Mouse (Mus musculus): ENCODE measurements around the gene Eid2b. TPM values are rescaled to one million over a fixed set of nuclear protein-coding genes. Genes with fewer than 3 reads are reported as not detected.
A peak's percentile ranks its signal among the peaks of the same experiment; 100 is the strongest.

The Eid2b gene
- total and polyA plus RNA-seq, 2 experiments, result 3.0 to 3.5 TPM

DNA sequence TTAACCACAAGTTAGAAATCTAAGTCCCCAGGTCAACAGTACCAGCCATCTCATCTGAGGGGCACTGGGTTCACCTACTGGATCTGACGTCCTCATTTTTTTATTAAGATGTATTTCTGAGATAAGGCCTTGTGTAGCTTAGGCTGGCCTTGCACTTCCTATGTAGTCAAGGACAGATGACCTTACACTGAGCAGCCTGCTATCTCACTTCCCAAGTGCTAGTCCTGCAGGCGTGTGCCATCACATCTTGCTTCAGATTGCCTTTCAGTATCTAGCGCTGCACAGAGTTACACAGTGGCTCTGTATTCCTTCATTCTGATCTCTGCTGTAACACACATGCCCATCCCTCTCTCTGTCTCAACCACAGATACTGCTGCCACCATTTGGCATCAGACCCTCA lies 40.5 kb downstream of the Eid2b start:
- DNase-seq (ENCODE audit: extremely low read depth, low read depth, low spot score), result no peak
- Histone ChIP-seq H3K27ac (replicated peaks; ENCODE audit: insufficient read depth, low read depth, low read length) (no peak overlapping the region), H3K4me1 (ENCODE audit: control insufficient read depth, insufficient read depth, low read length) (no peaks in the 10 kb centered on the region), H3K4me3 (ENCODE audit: insufficient read depth, low read depth, low read length) (no peak overlapping the region), H3K79me2 (ENCODE audit: control insufficient read depth, insufficient read depth, low read length) (no peaks in the 10 kb centered on the region), H3K27me3 (ENCODE audit: control insufficient read depth, insufficient read depth, low read length) (no peaks in the 10 kb centered on the region), H3K9ac (ENCODE audit: low read depth, low read length) (no peak overlapping the region), H3K36me3 (ENCODE audit: control insufficient read depth, insufficient read depth, low read length) (peaks cover 55% of the 10 kb centered on the region)
- WGBS, result 89% methylated on average over 3 of the region's 3 CpGs
- no peak for TF ChIP-seq POLR2A (IDR thresholded peaks at IDR 0.05; ENCODE audit: extremely low read depth, insufficient read depth, low read length)
- TF ChIP-seq CTCF (IDR thresholded peaks at IDR 0.05; ENCODE audit: low read depth, low read length), result no peak

DNA sequence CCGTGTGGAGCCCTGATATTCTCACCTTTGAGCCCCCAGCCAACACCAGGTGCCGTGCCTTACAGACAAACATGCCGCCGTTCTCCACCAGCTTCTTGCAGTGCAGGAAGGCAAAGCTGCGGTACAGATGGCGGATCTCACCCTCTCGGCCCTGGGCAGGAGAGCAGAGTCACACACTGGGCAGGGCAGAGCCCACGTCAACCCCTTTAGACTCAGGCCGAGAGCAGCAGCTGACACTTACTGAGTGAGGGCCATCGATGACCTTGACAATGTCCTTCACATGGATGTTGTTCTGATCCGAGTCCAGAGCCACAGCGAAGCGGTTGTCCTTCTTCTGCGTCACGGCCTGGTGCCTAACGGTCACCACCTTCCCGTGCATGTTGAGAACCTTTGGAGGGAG lies 41.2 kb downstream of the Eid2b start:
- Histone ChIP-seq H3K36me3 (ENCODE audit: control insufficient read depth, insufficient read depth, low read length) (peaks cover 62% of the 10 kb centered on the region), H3K4me3 (ENCODE audit: insufficient read depth, low read depth, low read length) (no peak overlapping the region), H3K9ac (ENCODE audit: low read depth, low read length) (no peak overlapping the region), H3K79me2 (ENCODE audit: control insufficient read depth, insufficient read depth, low read length) (no peaks in the 10 kb centered on the region), H3K27ac (replicated peaks; ENCODE audit: insufficient read depth, low read depth, low read length) (no peak overlapping the region), H3K27me3 (ENCODE audit: control insufficient read depth, insufficient read depth, low read length) (no peaks in the 10 kb centered on the region), H3K4me1 (ENCODE audit: control insufficient read depth, insufficient read depth, low read length) (no peaks in the 10 kb centered on the region)
- WGBS, result 94% methylated on average over 17 of the region's 17 CpGs
- no peak for DNase-seq (ENCODE audit: extremely low read depth, low read depth, low spot score)
- no peak for TF ChIP-seq CTCF (IDR thresholded peaks at IDR 0.05; ENCODE audit: low read depth, low read length)
- TF ChIP-seq POLR2A (IDR thresholded peaks at IDR 0.05; ENCODE audit: extremely low read depth, insufficient read depth, low read length), result no peak

DNA sequence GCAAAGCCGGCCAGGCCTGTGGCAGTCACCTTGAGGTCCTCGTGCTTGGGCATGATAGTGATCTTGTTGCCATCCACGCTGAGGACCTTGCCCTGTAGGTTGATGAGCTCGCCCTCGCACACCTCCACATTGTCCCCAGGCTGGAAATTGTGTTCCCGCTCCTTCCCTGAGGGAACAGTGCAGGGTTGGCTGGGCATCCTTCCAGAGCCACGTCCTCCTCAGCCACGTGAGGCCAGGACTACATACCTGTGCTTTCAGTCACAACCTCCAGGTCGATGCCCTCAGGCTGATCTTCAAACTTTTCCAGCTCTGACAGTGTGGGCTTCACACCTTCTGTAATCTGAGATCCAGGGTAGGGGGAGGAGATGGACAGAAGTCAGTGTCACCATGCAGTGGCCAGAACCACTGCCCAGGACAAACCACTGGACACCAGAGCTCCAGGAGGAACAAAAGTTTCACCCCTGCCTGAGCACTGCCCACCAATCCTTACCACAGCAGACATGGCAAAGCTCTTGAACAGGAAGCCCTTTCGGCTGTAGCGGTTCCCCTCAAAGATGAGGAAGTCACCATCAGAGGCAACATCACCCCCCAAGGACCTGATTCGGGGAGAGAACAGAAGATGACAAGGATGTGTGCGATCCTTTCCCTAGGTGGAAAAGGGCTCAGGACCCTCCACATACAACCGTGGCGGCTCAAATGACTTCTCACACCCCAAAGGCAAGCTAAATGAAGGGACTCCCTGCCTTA lies 44.6 kb downstream of the Eid2b start:
- Histone ChIP-seq H3K4me3 (ENCODE audit: insufficient read depth, low read depth, low read length) (no peak overlapping the region), H3K36me3 (ENCODE audit: control insufficient read depth, insufficient read depth, low read length) (peaks cover 66% of the 10 kb centered on the region), H3K27ac (replicated peaks; ENCODE audit: insufficient read depth, low read depth, low read length) (no peak overlapping the region), H3K27me3 (ENCODE audit: control insufficient read depth, insufficient read depth, low read length) (no peaks in the 10 kb centered on the region), H3K4me1 (ENCODE audit: control insufficient read depth, insufficient read depth, low read length) (no peaks in the 10 kb centered on the region), H3K9ac (ENCODE audit: low read depth, low read length) (no peak overlapping the region), H3K79me2 (ENCODE audit: control insufficient read depth, insufficient read depth, low read length) (no peaks in the 10 kb centered on the region)
- WGBS, result 57% methylated on average over 15 of the region's 15 CpGs
- TF ChIP-seq CTCF (IDR thresholded peaks at IDR 0.05; ENCODE audit: low read depth, low read length) (no peak), POLR2A (IDR thresholded peaks at IDR 0.05; ENCODE audit: extremely low read depth, insufficient read depth, low read length) (no peak)
- DNase-seq (ENCODE audit: extremely low read depth, low read depth, low spot score), result peak; percentile 58

DNA sequence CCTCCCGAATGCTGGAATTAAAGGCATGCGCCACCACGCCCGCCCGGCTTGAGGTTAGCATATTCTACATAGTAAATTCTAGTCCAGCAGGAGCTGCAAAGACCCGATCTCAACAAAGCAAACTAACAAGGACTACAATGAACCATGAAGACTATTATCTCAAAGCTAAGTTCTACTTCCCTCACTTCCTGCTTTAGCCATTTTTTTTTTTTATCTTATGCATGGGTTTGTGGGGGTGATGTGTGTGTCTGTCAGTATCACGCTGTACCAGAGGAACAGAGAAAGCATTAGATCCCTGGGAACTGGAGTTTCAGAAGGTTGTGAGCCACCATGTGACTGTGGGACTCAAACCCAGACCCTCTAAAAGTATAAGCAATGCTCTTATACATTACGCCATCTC lies 47.8 kb downstream of the Eid2b start:
- Histone ChIP-seq H3K27ac (replicated peaks; ENCODE audit: insufficient read depth, low read depth, low read length) (no peak overlapping the region), H3K4me3 (ENCODE audit: insufficient read depth, low read depth, low read length) (no peak overlapping the region), H3K79me2 (ENCODE audit: control insufficient read depth, insufficient read depth, low read length) (no peaks in the 10 kb centered on the region), H3K27me3 (ENCODE audit: control insufficient read depth, insufficient read depth, low read length) (no peaks in the 10 kb centered on the region), H3K9ac (ENCODE audit: low read depth, low read length) (no peak overlapping the region), H3K36me3 (ENCODE audit: control insufficient read depth, insufficient read depth, low read length) (peaks cover 63% of the 10 kb centered on the region), H3K4me1 (ENCODE audit: control insufficient read depth, insufficient read depth, low read length) (no peaks in the 10 kb centered on the region)
- WGBS, result 94% methylated on average over 8 of the region's 8 CpGs
- DNase-seq (ENCODE audit: extremely low read depth, low read depth, low spot score), result no peak
- no peak for TF ChIP-seq CTCF (IDR thresholded peaks at IDR 0.05; ENCODE audit: low read depth, low read length)
- TF ChIP-seq POLR2A (IDR thresholded peaks at IDR 0.05; ENCODE audit: extremely low read depth, insufficient read depth, low read length), result no peak

DNA sequence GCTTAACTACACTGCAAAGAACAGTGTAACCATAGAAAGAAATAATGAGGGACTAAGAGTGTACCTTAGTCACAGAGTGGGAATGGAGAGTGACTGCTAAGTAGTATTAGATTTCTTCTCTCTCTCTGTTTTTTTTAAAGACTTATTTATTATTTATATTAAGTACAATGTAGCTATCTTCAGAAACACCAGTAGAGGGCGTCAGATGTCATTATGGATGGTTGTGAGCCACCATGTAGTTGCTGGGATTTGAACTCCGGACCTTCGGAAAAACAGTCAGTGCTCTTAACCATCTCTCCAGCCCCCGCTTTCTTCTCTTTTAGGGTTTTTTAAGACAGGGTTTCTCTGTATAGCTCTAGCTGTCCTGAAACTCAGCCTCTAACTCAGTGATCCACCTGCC lies 48.9 kb downstream of the Eid2b start:
- no peaks in the 10 kb centered on the region for H3K4me1 ChIP-seq (ENCODE audit: control insufficient read depth, insufficient read depth, low read length)
- no peak overlapping the region for H3K4me3 ChIP-seq (ENCODE audit: insufficient read depth, low read depth, low read length)
- TF ChIP-seq POLR2A (IDR thresholded peaks at IDR 0.05; ENCODE audit: extremely low read depth, insufficient read depth, low read length) (no peak), CTCF (IDR thresholded peaks at IDR 0.05; ENCODE audit: low read depth, low read length) (0 out of 2 replicates have a peak, but pooled peaks have one; percentile 6)
- WGBS, result 86% methylated on average over 4 of the region's 4 CpGs
- no peak for DNase-seq (ENCODE audit: extremely low read depth, low read depth, low spot score)
- H3K27ac ChIP-seq (replicated peaks; ENCODE audit: insufficient read depth, low read depth, low read length), result no peak overlapping the region
- no peaks in the 10 kb centered on the region; the same call in 1 of the 2 replicates for H3K79me2 ChIP-seq (ENCODE audit: control insufficient read depth, insufficient read depth, low read length)
- peaks cover 69% of the 10 kb centered on the region for H3K36me3 ChIP-seq (ENCODE audit: control insufficient read depth, insufficient read depth, low read length)
- no peak overlapping the region for H3K9ac ChIP-seq (ENCODE audit: low read depth, low read length)
- no peaks in the 10 kb centered on the region for H3K27me3 ChIP-seq (ENCODE audit: control insufficient read depth, insufficient read depth, low read length)

DNA sequence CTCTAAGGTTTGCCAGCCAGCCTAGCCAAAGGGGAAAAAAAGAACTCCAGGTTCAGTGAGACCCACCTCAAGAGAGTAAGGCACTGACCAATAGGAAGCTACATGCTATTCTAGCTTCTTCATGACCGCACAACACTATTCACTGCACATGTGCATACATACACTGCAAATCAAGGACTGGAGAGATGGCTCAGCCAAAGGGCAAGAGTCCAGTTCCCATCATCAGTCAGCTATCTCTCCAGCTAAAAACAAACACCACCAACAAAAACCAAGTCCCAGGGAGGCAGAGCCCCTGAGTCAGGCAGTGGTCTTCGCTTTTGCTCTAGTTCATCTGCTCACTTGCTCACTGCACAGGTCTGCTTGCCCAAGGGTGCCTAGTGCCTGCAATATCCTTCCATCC lies 50.7 kb downstream of the Eid2b start:
- Histone ChIP-seq H3K27ac (replicated peaks; ENCODE audit: insufficient read depth, low read depth, low read length) (no peak overlapping the region), H3K4me1 (ENCODE audit: control insufficient read depth, insufficient read depth, low read length) (no peaks in the 10 kb centered on the region), H3K4me3 (ENCODE audit: insufficient read depth, low read depth, low read length) (no peak overlapping the region), H3K36me3 (ENCODE audit: control insufficient read depth, insufficient read depth, low read length) (peaks cover 61% of the 10 kb centered on the region), H3K9ac (ENCODE audit: low read depth, low read length) (no peak overlapping the region), H3K79me2 (ENCODE audit: control insufficient read depth, insufficient read depth, low read length) (peaks cover 2% of the 10 kb centered on the region; the same call in 1 of the 2 replicates), H3K27me3 (ENCODE audit: control insufficient read depth, insufficient read depth, low read length) (no peaks in the 10 kb centered on the region)
- TF ChIP-seq POLR2A (IDR thresholded peaks at IDR 0.05; ENCODE audit: extremely low read depth, insufficient read depth, low read length) (no peak), CTCF (IDR thresholded peaks at IDR 0.05; ENCODE audit: low read depth, low read length) (no peak)
- DNase-seq (ENCODE audit: extremely low read depth, low read depth, low spot score), result no peak
- 59% methylated on average over 2 of the region's 2 CpGs for whole genome bisulfite sequencing

Other genes starting within 250 kb of the Eid2b start
- 98.8 and 111 TPM in 2 replicates for gene Psmc4, start 227.6 kb upstream of the Eid2b start, total RNA-seq (2014; rRNA removed)
- gene Psmc4, start 227.6 kb upstream of the Eid2b start, polyA plus RNA-seq (2012; rRNA removed), result 99.4 and 106 TPM in 2 replicates
- gene Fcgbp, start 206.5 kb upstream of the Eid2b start, total RNA-seq (2014; rRNA removed), result 0.07 and 0.74 TPM in 2 replicates
- 1.2 and 1.4 TPM in 2 replicates for gene Fcgbp, start 206.5 kb upstream of the Eid2b start, polyA plus RNA-seq (2012; rRNA removed)
- not detected in 2 replicates for gene 9530053A07Rik, start 148.3 kb upstream of the Eid2b start, total RNA-seq (2014; rRNA removed)
- gene 9530053A07Rik, start 148.3 kb upstream of the Eid2b start, polyA plus RNA-seq (2012; rRNA removed), result not detected in 2 replicates
- 34.0 and 38.6 TPM in 2 replicates for gene Fbl, start 108.0 kb upstream of the Eid2b start, total RNA-seq (2014; rRNA removed)
- gene Fbl, start 108.0 kb upstream of the Eid2b start, polyA plus RNA-seq (2012; rRNA removed), result 32.7 and 36.0 TPM in 2 replicates
- gene Dyrk1b, start 98.3 kb upstream of the Eid2b start, total RNA-seq (2014; rRNA removed), result 7.0 and 9.7 TPM in 2 replicates
- gene Dyrk1b, start 98.3 kb upstream of the Eid2b start, polyA plus RNA-seq (2012; rRNA removed), result 14.8 and 16.6 TPM in 2 replicates
- gene Eid2, start 9.9 kb upstream of the Eid2b start, total RNA-seq (2014; rRNA removed), result 0.28 and 0.47 TPM in 2 replicates
- 0.35 and 0.50 TPM in 2 replicates for gene Eid2, start 9.9 kb upstream of the Eid2b start, polyA plus RNA-seq (2012; rRNA removed)
- gene Selenov, start 13.4 kb downstream of the Eid2b start, total RNA-seq (2014; rRNA removed), result not detected in 2 replicates
- gene Selenov, start 13.4 kb downstream of the Eid2b start, polyA plus RNA-seq (2012; rRNA removed), result not detected in 2 replicates
- not detected in 2 replicates for gene Dll3, start 24.5 kb downstream of the Eid2b start, total RNA-seq (2014; rRNA removed)
- gene Dll3, start 24.5 kb downstream of the Eid2b start, polyA plus RNA-seq (2012; rRNA removed), result not detected in 2 replicates
- gene Timm50, start 34.3 kb downstream of the Eid2b start, total RNA-seq (2014; rRNA removed), result 22.6 and 24.9 TPM in 2 replicates
- 49.4 and 52.6 TPM in 2 replicates for gene Timm50, start 34.3 kb downstream of the Eid2b start, polyA plus RNA-seq (2012; rRNA removed)
- gene Supt5, start 61.0 kb downstream of the Eid2b start, total RNA-seq (2014; rRNA removed), result 15.1 and 20.7 TPM in 2 replicates
- gene Supt5, start 61.0 kb downstream of the Eid2b start, polyA plus RNA-seq (2012; rRNA removed), result 52.3 and 67.3 TPM in 2 replicates
- gene Rps16, start 72.9 kb downstream of the Eid2b start, total RNA-seq (2014; rRNA removed), result 110 and 136 TPM in 2 replicates
- 471 and 577 TPM in 2 replicates for gene Rps16, start 72.9 kb downstream of the Eid2b start, polyA plus RNA-seq (2012; rRNA removed)
- gene Plekhg2, start 94.9 kb downstream of the Eid2b start, total RNA-seq (2014; rRNA removed), result 0.65 and 1.3 TPM in 2 replicates
- gene Plekhg2, start 94.9 kb downstream of the Eid2b start, polyA plus RNA-seq (2012; rRNA removed), result 3.3 and 3.5 TPM in 2 replicates
- 16.4 and 25.4 TPM in 2 replicates for gene Zfp36, start 102.5 kb downstream of the Eid2b start, total RNA-seq (2014; rRNA removed)
- 41.1 and 54.3 TPM in 2 replicates for gene Zfp36, start 102.5 kb downstream of the Eid2b start, polyA plus RNA-seq (2012; rRNA removed)
- gene Med29, start 115.0 kb downstream of the Eid2b start, total RNA-seq (2014; rRNA removed), result 13.4 and 17.6 TPM in 2 replicates
- 49.2 and 50.9 TPM in 2 replicates for gene Med29, start 115.0 kb downstream of the Eid2b start, polyA plus RNA-seq (2012; rRNA removed)
- 16.1 TPM in 2 replicates for gene Paf1, start 115.2 kb downstream of the Eid2b start, total RNA-seq (2014; rRNA removed)
- gene Paf1, start 115.2 kb downstream of the Eid2b start, polyA plus RNA-seq (2012; rRNA removed), result 52.8 and 59.1 TPM in 2 replicates
- 18.4 and 24.4 TPM in 2 replicates for gene Gmfg, start 159.7 kb downstream of the Eid2b start, total RNA-seq (2014; rRNA removed)
- gene Gmfg, start 159.7 kb downstream of the Eid2b start, polyA plus RNA-seq (2012; rRNA removed), result 4.0 and 4.6 TPM in 2 replicates
- 0.18 TPM in 1 of 2 replicates, not detected in the other for gene Lrfn1, start 174.2 kb downstream of the Eid2b start, total RNA-seq (2014; rRNA removed)
- 0.70 and 0.71 TPM in 2 replicates for gene Lrfn1, start 174.2 kb downstream of the Eid2b start, polyA plus RNA-seq (2012; rRNA removed)
- gene Ifnl2, start 232.7 kb downstream of the Eid2b start, total RNA-seq (2014; rRNA removed), result not detected in 2 replicates
- not detected in 2 replicates for gene Ifnl2, start 232.7 kb downstream of the Eid2b start, polyA plus RNA-seq (2012; rRNA removed)
- not detected in 2 replicates for gene Ifnl3, start 245.1 kb downstream of the Eid2b start, total RNA-seq (2014; rRNA removed)
- not detected in 2 replicates for gene Ifnl3, start 245.1 kb downstream of the Eid2b start, polyA plus RNA-seq (2012; rRNA removed)